Mouse (Mus musculus): ENCODE results near the gene Olfr70. TPM values are rescaled to one million over a fixed set of nuclear protein-coding genes. Genes with fewer than 3 reads are reported as not detected.
A peak's percentile ranks its signal among the peaks of the same experiment; 100 is the strongest.

The Olfr70 gene
- polyA plus RNA-seq, 1 experiment from 2014 or later = not detected

- no peak overlapping the region for H3K4me3 ChIP-seq (ENCODE audit: low read length)
- 0 out of 2 replicates have a peak, but pooled peaks cover 2% of the 10 kb centered on the region for H3K27me3 ChIP-seq (ENCODE audit: control insufficient read depth, insufficient read depth, low read length)
- 56% methylated on average over 21 of the region's 21 CpGs for WGBS
- peak overlapping the region; percentile 92 for H3K27ac ChIP-seq (ENCODE audit: low read length)
- H3K36me3 ChIP-seq (ENCODE audit: control insufficient read depth, insufficient read depth) = no peaks in the 10 kb centered on the region
- peaks cover 56% of the 10 kb centered on the region for H3K4me1 ChIP-seq (ENCODE audit: control insufficient read depth, insufficient read depth, low read length)
- H3K9me3 ChIP-seq (replicated peaks; ENCODE audit: control insufficient read depth, low read length) = no peaks in the 10 kb centered on the region
- peak overlapping the region; percentile 25; the same call in 1 of the 2 replicates for H3K4me2 ChIP-seq (ENCODE audit: low read depth, low read length)
- no peak overlapping the region for H3K9ac ChIP-seq (ENCODE audit: low read length)
- no peak for ATAC-seq (replicated peaks; ENCODE audit: extremely low read depth, insufficient read depth, low FRiP score)
These were observed 30.2 kb upstream of the Olfr70 start for GRCm38 (mm10) chr4:43730750-43731297.

- 32% methylated on average over 14 of the region's 14 CpGs for WGBS
- Histone ChIP-seq H3K4me1 (ENCODE audit: control insufficient read depth, insufficient read depth, low read length) (peaks cover 56% of the 10 kb centered on the region), H3K27ac (ENCODE audit: low read length) (peak within 1 kb of the TSS; percentile 92), H3K36me3 (ENCODE audit: control insufficient read depth, insufficient read depth) (no peaks in the 10 kb centered on the region), H3K27me3 (ENCODE audit: control insufficient read depth, insufficient read depth, low read length) (0 out of 2 replicates have a peak, but pooled peaks cover 2% of the 10 kb centered on the region), H3K9ac (ENCODE audit: low read length) (peak within 1 kb of the TSS; percentile 56), H3K4me2 (ENCODE audit: low read depth, low read length) (peak within 1 kb of the TSS; percentile 44), H3K9me3 (replicated peaks; ENCODE audit: control insufficient read depth, low read length) (no peaks in the 10 kb centered on the region), H3K4me3 (ENCODE audit: low read length) (no peak within 1 kb of the TSS)
- ATAC-seq (replicated peaks; ENCODE audit: extremely low read depth, insufficient read depth, low FRiP score) = peak; percentile 12; the same call in 1 of the 2 replicates
These were observed 29.4 kb upstream of the Olfr70 start, which contains the start of gene Spaar for GRCm38 (mm10) chr4:43729794-43730550. TSS of gene Spaar (plus strand) at chr4:43730034.

GRCm38 (mm10) chr4:43729126-43729525, 28.5 kb upstream of the Olfr70 start:
- Histone ChIP-seq H3K9ac (ENCODE audit: low read length) (peak overlapping the region; percentile 56), H3K4me1 (ENCODE audit: control insufficient read depth, insufficient read depth, low read length) (peaks cover 56% of the 10 kb centered on the region), H3K27me3 (ENCODE audit: control insufficient read depth, insufficient read depth, low read length) (0 out of 2 replicates have a peak, but pooled peaks cover 2% of the 10 kb centered on the region), H3K4me2 (ENCODE audit: low read depth, low read length) (peak overlapping the region; percentile 44), H3K27ac (ENCODE audit: low read length) (peak overlapping the region; percentile 92), H3K9me3 (replicated peaks; ENCODE audit: control insufficient read depth, low read length) (no peaks in the 10 kb centered on the region), H3K36me3 (ENCODE audit: control insufficient read depth, insufficient read depth) (no peaks in the 10 kb centered on the region), H3K4me3 (ENCODE audit: low read length) (no peak overlapping the region)
- no peak for ATAC-seq (replicated peaks; ENCODE audit: extremely low read depth, insufficient read depth, low FRiP score)
- WGBS = 23% methylated on average over 3 of the region's 3 CpGs

GRCm38 (mm10) chr4:43728576-43728954, 28.0 kb upstream of the Olfr70 start:
- peak overlapping the region; percentile 56 for H3K9ac ChIP-seq (ENCODE audit: low read length)
- peaks cover 56% of the 10 kb centered on the region for H3K4me1 ChIP-seq (ENCODE audit: control insufficient read depth, insufficient read depth, low read length)
- no peaks in the 10 kb centered on the region for H3K36me3 ChIP-seq (ENCODE audit: control insufficient read depth, insufficient read depth)
- H3K27me3 ChIP-seq (ENCODE audit: control insufficient read depth, insufficient read depth, low read length) = 0 out of 2 replicates have a peak, but pooled peaks cover 2% of the 10 kb centered on the region
- H3K4me3 ChIP-seq (ENCODE audit: low read length) = no peak overlapping the region
- peak; percentile 78 for ATAC-seq (replicated peaks; ENCODE audit: extremely low read depth, insufficient read depth, low FRiP score)
- H3K27ac ChIP-seq (ENCODE audit: low read length) = peak overlapping the region; percentile 92
- WGBS = 6% methylated on average over 5 of the region's 5 CpGs
- peak overlapping the region; percentile 44 for H3K4me2 ChIP-seq (ENCODE audit: low read depth, low read length)
- H3K9me3 ChIP-seq (replicated peaks; ENCODE audit: control insufficient read depth, low read length) = no peaks in the 10 kb centered on the region

GRCm38 (mm10) chr4:43727718-43728575, 27.3 kb upstream of the Olfr70 start:
- Histone ChIP-seq H3K9me3 (replicated peaks; ENCODE audit: control insufficient read depth, low read length) (no peaks in the 10 kb centered on the region), H3K4me1 (ENCODE audit: control insufficient read depth, insufficient read depth, low read length) (peaks cover 51% of the 10 kb centered on the region), H3K36me3 (ENCODE audit: control insufficient read depth, insufficient read depth) (no peaks in the 10 kb centered on the region), H3K27ac (ENCODE audit: low read length) (peak overlapping the region; percentile 92), H3K4me2 (ENCODE audit: low read depth, low read length) (peak overlapping the region; percentile 44), H3K9ac (ENCODE audit: low read length) (peak overlapping the region; percentile 56), H3K27me3 (ENCODE audit: control insufficient read depth, insufficient read depth, low read length) (0 out of 2 replicates have a peak, but pooled peaks cover 2% of the 10 kb centered on the region), H3K4me3 (ENCODE audit: low read length) (no peak overlapping the region)
- WGBS = 52% methylated on average over 7 of the region's 7 CpGs
- peak; percentile 23; the same call in 1 of the 2 replicates for ATAC-seq (replicated peaks; ENCODE audit: extremely low read depth, insufficient read depth, low FRiP score)

- WGBS = 29% methylated on average over 3 of the region's 3 CpGs
- Histone ChIP-seq H3K4me2 (ENCODE audit: low read depth, low read length) (no peak within 1 kb of the TSS), H3K27ac (ENCODE audit: low read length) (peak within 1 kb of the TSS; percentile 92), H3K4me3 (ENCODE audit: low read length) (no peak within 1 kb of the TSS), H3K9ac (ENCODE audit: low read length) (peak within 1 kb of the TSS; percentile 56), H3K4me1 (ENCODE audit: control insufficient read depth, insufficient read depth, low read length) (peaks cover 45% of the 10 kb centered on the region), H3K9me3 (replicated peaks; ENCODE audit: control insufficient read depth, low read length) (no peaks in the 10 kb centered on the region), H3K36me3 (ENCODE audit: control insufficient read depth, insufficient read depth) (no peaks in the 10 kb centered on the region), H3K27me3 (ENCODE audit: control insufficient read depth, insufficient read depth, low read length) (0 out of 2 replicates have a peak, but pooled peaks cover 2% of the 10 kb centered on the region)
- ATAC-seq (replicated peaks; ENCODE audit: extremely low read depth, insufficient read depth, low FRiP score) = peak; percentile 62
These were observed 26.4 kb upstream of the Olfr70 start, which contains the start of gene Hrct1 for GRCm38 (mm10) chr4:43726995-43727394. TSS of gene Hrct1 (plus strand) at chr4:43727188.

- H3K9ac ChIP-seq (ENCODE audit: low read length) = no peak overlapping the region; the same call in 1 of the 2 replicates
- peaks cover 45% of the 10 kb centered on the region for H3K4me1 ChIP-seq (ENCODE audit: control insufficient read depth, insufficient read depth, low read length)
- no peaks in the 10 kb centered on the region for H3K36me3 ChIP-seq (ENCODE audit: control insufficient read depth, insufficient read depth)
- 0 out of 2 replicates have a peak, but pooled peaks cover 2% of the 10 kb centered on the region for H3K27me3 ChIP-seq (ENCODE audit: control insufficient read depth, insufficient read depth, low read length)
- peak; percentile 11; the same call in 1 of the 2 replicates for ATAC-seq (replicated peaks; ENCODE audit: extremely low read depth, insufficient read depth, low FRiP score)
- no peak overlapping the region for H3K4me2 ChIP-seq (ENCODE audit: low read depth, low read length)
- 49% methylated on average over 12 of the region's 12 CpGs for WGBS
- no peaks in the 10 kb centered on the region for H3K9me3 ChIP-seq (replicated peaks; ENCODE audit: control insufficient read depth, low read length)
- H3K4me3 ChIP-seq (ENCODE audit: low read length) = no peak overlapping the region
- H3K27ac ChIP-seq (ENCODE audit: low read length) = peak overlapping the region; percentile 92
These were observed 25.8 kb upstream of the Olfr70 start for GRCm38 (mm10) chr4:43726228-43726993.

GRCm38 (mm10) chr4:43724764-43725163, 24.2 kb upstream of the Olfr70 start:
- no peaks in the 10 kb centered on the region for H3K27me3 ChIP-seq (ENCODE audit: control insufficient read depth, insufficient read depth, low read length)
- H3K4me1 ChIP-seq (ENCODE audit: control insufficient read depth, insufficient read depth, low read length) = peaks cover 39% of the 10 kb centered on the region
- 8% methylated on average over 1 of the region's 1 CpGs for WGBS

More at GRCm38 (mm10) chr4:43724764-43725163, 24.2 kb upstream of the Olfr70 start:
- H3K9me3 ChIP-seq (replicated peaks; ENCODE audit: control insufficient read depth, low read length) = no peaks in the 10 kb centered on the region
- no peaks in the 10 kb centered on the region for H3K36me3 ChIP-seq (ENCODE audit: control insufficient read depth, insufficient read depth)
- no peak for ATAC-seq (replicated peaks; ENCODE audit: extremely low read depth, insufficient read depth, low FRiP score)
- H3K4me2 ChIP-seq (ENCODE audit: low read depth, low read length) = no peak overlapping the region
- H3K27ac ChIP-seq (ENCODE audit: low read length) = no peak overlapping the region
- no peak overlapping the region for H3K4me3 ChIP-seq (ENCODE audit: low read length)
- H3K9ac ChIP-seq (ENCODE audit: low read length) = no peak overlapping the region

All from heart, embryonic 16.5 days (tissue).